Mouse (Mus musculus) fibroblast of lung, adult 2 months (primary cell): ENCODE measurements around the gene Abcc3.

Experiments
- DNase-seq: peaks from one replicate; pipeline ENCODE4 v3.0.0-alpha.2; 2011; ENCODE audit warnings: low read depth

The Abcc3 gene

GRCm38 (mm10) chr11:94351094-94351493, 41.7 kb downstream of the Abcc3 start:
- no peak for DNase-seq

GRCm38 (mm10) chr11:94350337-94350736, 42.5 kb downstream of the Abcc3 start:
- DNase-seq = no peak

GRCm38 (mm10) chr11:94349839-94350238, 43.0 kb downstream of the Abcc3 start:
- no peak for DNase-seq

GRCm38 (mm10) chr11:94347063-94347575, 45.7 kb downstream of the Abcc3 start:
- DNase-seq = no peak

- DNase-seq = peak; percentile 79
Observed at GRCm38 (mm10) chr11:94346611-94347010, 46.2 kb downstream of the Abcc3 start.

GRCm38 (mm10) chr11:94345926-94346325, 46.9 kb downstream of the Abcc3 start:
- DNase-seq = no peak

- no peak for DNase-seq
Observed at GRCm38 (mm10) chr11:94344470-94344869, 48.3 kb downstream of the Abcc3 start.

GRCm38 (mm10) chr11:94343955-94344358, 48.8 kb downstream of the Abcc3 start:
- no peak for DNase-seq

GRCm38 (mm10) chr11:94342114-94342905, 50.5 kb downstream of the Abcc3 start:
- DNase-seq = no peak

GRCm38 (mm10) chr11:94340948-94341933, 51.6 kb downstream of the Abcc3 start:
- no peak for DNase-seq

GRCm38 (mm10) chr11:94339732-94340585, 52.8 kb downstream of the Abcc3 start:
- no peak for DNase-seq

GRCm38 (mm10) chr11:94338347-94338746, 54.5 kb downstream of the Abcc3 start:
- DNase-seq = no peak

GRCm38 (mm10) chr11:94336551-94336950, 56.2 kb downstream of the Abcc3 start:
- no peak for DNase-seq

GRCm38 (mm10) chr11:94334386-94334968, 58.3 kb downstream of the Abcc3 start:
- no peak for DNase-seq

- no peak for DNase-seq
Observed at GRCm38 (mm10) chr11:94332726-94333125, 60.1 kb downstream of the Abcc3 start.

- DNase-seq = no peak
Observed at GRCm38 (mm10) chr11:94330211-94330610, 62.6 kb downstream of the Abcc3 start.

- peak; percentile 64 for DNase-seq
Observed at GRCm38 (mm10) chr11:94329270-94329891, 63.4 kb downstream of the Abcc3 start.

- DNase-seq = no peak
Observed at GRCm38 (mm10) chr11:94328644-94329025, 64.2 kb downstream of the Abcc3 start.

GRCm38 (mm10) chr11:94327693-94328643, 64.8 kb downstream of the Abcc3 start, which contains the start of gene Ankrd40:
TSS of gene Ankrd40 (plus strand) at chr11:94328001.
- DNase-seq = peak; percentile 80
